ENCODE assay signal across 9 mouse cellular contexts in the genomic region with DNA sequence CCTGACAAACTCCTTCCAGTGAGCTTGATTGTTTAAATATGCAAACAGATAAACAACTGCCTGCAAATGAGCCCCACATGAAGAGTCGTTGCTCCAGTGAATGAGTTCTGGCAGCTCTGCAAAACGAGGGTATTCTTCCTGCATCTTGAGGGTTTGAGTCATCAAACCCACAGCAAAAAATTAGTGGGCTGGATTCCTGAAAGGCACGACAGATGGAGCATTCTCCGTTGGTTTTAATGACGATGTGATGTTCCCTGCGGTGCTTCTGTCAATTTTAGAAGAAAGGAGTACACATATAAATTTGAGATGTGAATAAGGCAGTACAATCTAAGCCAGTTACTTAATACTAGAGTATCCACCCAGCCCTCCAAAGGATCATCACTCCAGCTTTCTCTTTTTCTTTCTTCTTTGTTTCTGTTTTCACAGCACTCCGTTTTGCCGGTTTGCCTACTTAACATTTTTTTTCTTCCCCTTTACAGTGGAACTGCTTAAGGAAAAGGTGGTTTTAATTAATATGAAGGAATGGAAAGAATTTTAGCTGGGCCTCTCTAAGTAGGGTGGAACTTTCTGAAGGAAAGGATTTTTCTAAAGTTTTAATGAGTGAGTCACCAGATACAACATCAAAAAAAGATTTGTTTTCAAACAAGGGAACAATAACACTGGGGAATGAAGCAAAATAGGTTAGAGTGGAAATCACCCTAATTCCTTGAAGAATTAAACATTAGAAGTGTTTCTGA. TPM values are rescaled to one million over a fixed set of nuclear protein-coding genes. Genes with fewer than 3 reads are reported as not detected.
A peak's percentile ranks its signal among the peaks of the same experiment; 100 is the strongest.
DNase-seq lines count a peak whose midpoint lies in the region; ATAC-seq and TF ChIP-seq lines count a peak whose summit lies in the region.
"Had no signal": no experiment of that assay in that cellular context is flagged by ENCODE, and none has a peak within 500 bp of the region (broad histone marks: within the 10 kb centered on the region; RNA-seq: fewer than 3 reads in every experiment).

No protein-coding gene starts in this region.

- no peak overlapping the region for H3K27ac ChIP-seq in lung, postnatal 0 days (ENCODE audit: low read length)
- H3K27ac ChIP-seq in embryonic facial prominence, embryonic 13.5 days = peak overlapping the region; percentile 98
- 0 out of 2 replicates have a peak overlapping the region, but pooled peaks have one; percentile 28 for H3K27ac ChIP-seq in midbrain, embryonic 14.5 days (replicated peaks; ENCODE audit: low read depth, low read length)

- no peak for TF ChIP-seq CTCF in lung, postnatal 0 days (IDR thresholded peaks at IDR 0.05)

- H3K4me1 ChIP-seq in lung, postnatal 0 days (ENCODE audit: insufficient read depth, low read depth, low read length) = no peaks in the 10 kb centered on the region; the same call in 1 of the 2 replicates
- H3K4me1 ChIP-seq in embryonic facial prominence, embryonic 13.5 days = peaks cover 3% of the 10 kb centered on the region; the same call in 1 of the 2 replicates
- H3K4me1 ChIP-seq in midbrain, embryonic 14.5 days (ENCODE audit: control insufficient read depth, insufficient read depth, low read length) = peaks cover 5% of the 10 kb centered on the region

- no peak overlapping the region for H3K4me3 ChIP-seq in lung, postnatal 0 days (ENCODE audit: low read depth, low read length)
- peak overlapping the region; percentile 10 for H3K4me3 ChIP-seq in embryonic facial prominence, embryonic 13.5 days
- H3K4me3 ChIP-seq in midbrain, embryonic 14.5 days (replicated peaks; ENCODE audit: low read depth, low read length) = no peak overlapping the region

- no peaks in the 10 kb centered on the region for H3K36me3 ChIP-seq in lung, postnatal 0 days (ENCODE audit: insufficient read depth, low read length)
- no peaks in the 10 kb centered on the region for H3K36me3 ChIP-seq in embryonic facial prominence, embryonic 13.5 days
- H3K36me3 ChIP-seq in midbrain, embryonic 14.5 days (ENCODE audit: control insufficient read depth, insufficient read depth, low read length) = no peaks in the 10 kb centered on the region

- no peaks in the 10 kb centered on the region for H3K9me3 ChIP-seq in lung, postnatal 0 days (ENCODE audit: low read length)
- H3K9me3 ChIP-seq in embryonic facial prominence, embryonic 13.5 days = peaks cover 12% of the 10 kb centered on the region
- H3K9me3 ChIP-seq in midbrain, embryonic 14.5 days (ENCODE audit: control insufficient read depth, low read length) = 0 out of 2 replicates have a peak, but pooled peaks cover 3% of the 10 kb centered on the region

- H3K4me2 ChIP-seq in lung, postnatal 0 days (replicated peaks; ENCODE audit: low read depth, low read length) = no peak overlapping the region; the same call in none of the 2 replicates
- peak overlapping the region; percentile 68 for H3K4me2 ChIP-seq in embryonic facial prominence, embryonic 13.5 days
- no peak overlapping the region for H3K4me2 ChIP-seq in midbrain, embryonic 14.5 days (ENCODE audit: low read length)

- DNase-seq in lung, postnatal 0 days (ENCODE audit: low spot score) = peak; percentile 45
- DNase-seq in lung, postnatal 36 days = no peak
- DNase-seq in layer of hippocampus, adult 18-20 months (ENCODE audit: low spot score in 2 of 2) = peak; percentile 74 to 83
- DNase-seq in midbrain, embryonic 14.5 days = peak; percentile 47
- DNase-seq in urinary bladder, postnatal 4 days (ENCODE audit: low spot score in 2 of 2) = no peak
- DNase-seq in lung, postnatal 14 days = no peak

- WGBS in lung, postnatal 0 days = 24% methylated on average over 8 of the region's 8 CpGs
- 2% methylated on average over 8 of the region's 8 CpGs for WGBS in embryonic facial prominence, embryonic 13.5 days
- 12% methylated on average over 8 of the region's 8 CpGs for WGBS in midbrain, embryonic 14.5 days

- H3K9ac ChIP-seq in lung, postnatal 0 days (replicated peaks; ENCODE audit: low read depth) = no peak overlapping the region
- no peak overlapping the region for H3K9ac ChIP-seq in embryonic facial prominence, embryonic 13.5 days
- H3K9ac ChIP-seq in midbrain, embryonic 14.5 days (replicated peaks; ENCODE audit: low read length) = no peak overlapping the region

- no peaks in the 10 kb centered on the region for H3K27me3 ChIP-seq in lung, postnatal 0 days (replicated peaks; ENCODE audit: insufficient read depth, low read length)
- H3K27me3 ChIP-seq in embryonic facial prominence, embryonic 13.5 days = no peaks in the 10 kb centered on the region
- H3K27me3 ChIP-seq in midbrain, embryonic 14.5 days (ENCODE audit: control insufficient read depth, insufficient read depth, low read length) = no peaks in the 10 kb centered on the region

- no peak for TF ChIP-seq EP300 in lung, postnatal 0 days (IDR thresholded peaks at IDR 0.05)

- ATAC-seq in lung, postnatal 0 days = no peak
- ATAC-seq in embryonic facial prominence, embryonic 13.5 days (ENCODE audit: insufficient number of reproducible peaks, insufficient read depth, low FRiP score, low TSS enrichment, low read depth) = no peak
- ATAC-seq in midbrain, embryonic 14.5 days (ENCODE audit: low FRiP score, low TSS enrichment) = no peak
- no peak for ATAC-seq in erythroid progenitor cell, adult 5-6 weeks (replicated peaks; ENCODE audit: low FRiP score, poor library complexity, severe bottlenecking)

RNA-seq across cellular contexts. Expression of gene Naaladl2, which starts 1.1 kb away (rescaled TPM):
- 1.8 and 2.1 TPM in 2 replicates for polyA plus RNA-seq in lung, postnatal 0 days (2015; fragmentation: Nextera tagmentation; extraction: Ambion mirVana)
- polyA plus RNA-seq in embryonic facial prominence, embryonic 13.5 days (2015; fragmentation: Nextera tagmentation; extraction: Ambion mirVana) = 2.0 and 2.3 TPM in 2 replicates
- 1 to 10 TPM; 2.9 to 3.0 TPM for total RNA-seq in layer of hippocampus, adult 18-20 months (2021)
- polyA plus RNA-seq in midbrain, embryonic 14.5 days (2014; fragmentation: Nextera tagmentation; extraction: Ambion mirVana) = 0.39 and 0.58 TPM in 2 replicates
- total RNA-seq in erythroid progenitor cell, adult 5-6 weeks (2015; ENCODE audit: low replicate concordance) = 1.8 and 2.1 TPM in 2 replicates
- total RNA-seq in erythroid progenitor cell, adult 5-6 weeks (2017; ENCODE audit: low replicate concordance) = not detected in 2 replicates
- total RNA-seq: MEL had no signal

Comparison
In these comparisons a context has a peak if more than half of its experiments do, and no peak if none do; other contexts are left out.
1. DNase-seq: peak in lung, postnatal 0 days (single experiment), layer of hippocampus, adult 18-20 months (2 of 2) and midbrain, embryonic 14.5 days (single experiment); none in lung, postnatal 36 days (single experiment), urinary bladder, postnatal 4 days (0 of 2) and lung, postnatal 14 days (single experiment).